Mouse (Mus musculus) hindbrain, embryonic 10.5 days (tissue): Measurements from ENCODE around the gene Zfp90. TPM values are rescaled to one million over a fixed set of nuclear protein-coding genes. Genes with fewer than 3 reads are reported as not detected.
"Not testable (repeated sequence)": the region's sequence is repeated elsewhere in the genome, so short reads cannot be mapped to it uniquely, and the experiment has no call there.

Experiments
- DNase-seq: peaks from one replicate; pipeline ENCODE4 v3.0.0-alpha.2; 2017; ENCODE audit warnings: low spot score
- H3K27ac ChIP-seq: fragments of 300-500 bp; sonication (generic); 2 replicates; pipeline ENCODE4 v1.5.1; 2016; ENCODE audit warnings: mild to moderate bottlenecking, moderate library complexity
- H3K27me3 ChIP-seq: fragments of 300-500 bp; sonication (generic); 2 replicates; pipeline ENCODE4 v1.6.1; 2016; ENCODE audit warnings: mild to moderate bottlenecking; ENCODE audit not compliant: poor library complexity, insufficient read depth, severe bottlenecking
- H3K36me3 ChIP-seq: fragments of 300-500 bp; sonication (generic); 2 replicates; pipeline ENCODE4 v1.6.1; 2016; ENCODE audit warnings: mild to moderate bottlenecking, moderate library complexity
- H3K4me1 ChIP-seq: fragments of 300-500 bp; sonication (generic); replicated peaks from 2 replicates; pipeline ENCODE4 v1.6.1; 2016; ENCODE audit warnings: mild to moderate bottlenecking
- H3K4me3 ChIP-seq: fragments of 300-500 bp; sonication (generic); 2 replicates; pipeline ENCODE4 v1.5.1; 2016; ENCODE audit warnings: mild to moderate bottlenecking, moderate library complexity
- H3K9me3 ChIP-seq: fragments of 300-500 bp; sonication (generic); 2 replicates; pipeline ENCODE4 v1.6.1; 2016; ENCODE audit warnings: mild to moderate bottlenecking, moderate library complexity
- WGBS: fragments of 180-500 bp; shearing (Covaris S2); methylation state at CpG from one replicate; pipeline ENCODE4 v1.1.7; 2016; 5-methylcytosine and 5-hydroxymethylcytosine counted together
- polyA plus RNA-seq: library from polyadenylated mRNA; unstranded; fragments of >200 nt; fragmentation: Nextera tagmentation; extraction: Ambion mirVana; gene quantifications from 2 replicates; pipeline ENCODE4 v1.2.1, GENCODE M21; 2016

The Zfp90 gene
- polyA plus RNA-seq, 1 experiment from 2014 or later = 26.1 TPM

DNA sequence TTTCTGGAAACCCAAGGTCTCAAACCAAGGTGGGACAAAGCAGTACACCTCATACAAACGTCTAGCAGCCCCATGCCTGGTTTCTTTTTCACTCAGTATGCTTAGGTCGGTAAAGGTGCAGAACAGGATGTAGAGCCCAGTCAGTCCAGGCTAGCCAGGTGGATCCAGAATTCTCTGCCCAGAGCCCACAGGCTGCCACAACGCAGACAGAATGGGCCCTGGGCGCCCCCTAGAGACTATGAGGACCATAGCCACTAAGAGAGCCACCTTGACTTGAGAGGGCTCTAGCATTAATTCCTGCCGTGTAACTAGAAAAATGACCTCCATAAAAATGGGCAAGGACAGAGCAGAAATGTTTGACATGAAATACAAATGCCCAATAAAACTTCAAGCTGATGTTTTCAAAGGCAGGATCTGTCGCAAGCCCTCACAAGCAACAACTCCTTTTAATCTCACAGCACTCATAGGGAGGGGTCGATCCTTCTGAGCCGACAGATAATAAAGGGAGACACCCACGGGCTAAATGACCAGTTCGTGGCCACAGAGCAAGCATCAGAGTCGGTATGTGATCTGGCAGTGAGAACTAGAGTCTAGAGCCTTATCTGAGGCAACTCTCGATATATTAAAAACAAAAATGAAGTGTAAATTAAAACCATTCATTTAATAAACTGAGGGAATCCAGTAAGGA is 11.7 kb upstream of the Zfp90 start:
- Histone ChIP-seq H3K36me3 (no peaks in the 10 kb centered on the region), H3K4me1 (peaks cover 31% of the 10 kb centered on the region), H3K9me3 (no peaks in the 10 kb centered on the region), H3K27me3 (no peaks in the 10 kb centered on the region), H3K27ac (no peak overlapping the region), H3K4me3 (no peak overlapping the region)
- 49% methylated on average over 12 of the region's 12 CpGs for WGBS
- peak; percentile 42 for DNase-seq

DNA sequence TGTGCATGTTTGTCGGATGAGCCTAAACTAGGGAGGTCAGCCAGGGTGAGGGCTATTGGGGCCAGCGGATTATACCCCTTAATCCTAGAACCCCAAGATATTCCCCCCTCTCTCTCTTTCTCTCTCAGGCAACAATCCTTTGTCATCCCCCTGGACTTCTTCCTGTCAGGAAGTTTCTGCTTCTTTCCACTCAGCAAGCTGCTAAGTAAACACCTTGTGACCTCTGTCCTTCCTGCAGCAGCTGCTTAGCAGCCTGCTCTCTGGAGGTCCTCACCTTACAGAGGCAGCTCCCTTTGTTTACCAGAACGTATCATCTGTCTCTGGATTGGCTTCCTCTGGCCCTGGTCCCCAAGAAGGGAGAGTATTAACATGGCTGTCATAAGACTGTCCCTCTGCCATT is 10.3 kb upstream of the Zfp90 start:
- 38% methylated on average over 3 of the region's 3 CpGs for WGBS
- no peaks in the 10 kb centered on the region for H3K9me3 ChIP-seq
- peaks cover 30% of the 10 kb centered on the region for H3K4me1 ChIP-seq
- peak overlapping the region; percentile 71 for H3K27ac ChIP-seq
- H3K27me3 ChIP-seq = no peaks in the 10 kb centered on the region
- no peaks in the 10 kb centered on the region for H3K36me3 ChIP-seq
- H3K4me3 ChIP-seq = no peak overlapping the region
- DNase-seq = peak; percentile 28

GRCm38 (mm10) chr8:106405810-106406209 is 9.3 kb upstream of the Zfp90 start:
- no peaks in the 10 kb centered on the region for H3K27me3 ChIP-seq
- DNase-seq = peak; percentile 32
- H3K27ac ChIP-seq = peak overlapping the region; percentile 79
- H3K9me3 ChIP-seq = no peaks in the 10 kb centered on the region
- 64% methylated on average over 16 of the region's 16 CpGs for WGBS
- H3K4me1 ChIP-seq = peaks cover 27% of the 10 kb centered on the region
- no peaks in the 10 kb centered on the region for H3K36me3 ChIP-seq
- H3K4me3 ChIP-seq = no peak overlapping the region

- H3K9me3 ChIP-seq = no peaks in the 10 kb centered on the region
Observed at GRCm38 (mm10) chr8:106410055-106410454, 5.1 kb upstream of the Zfp90 start.

DNA sequence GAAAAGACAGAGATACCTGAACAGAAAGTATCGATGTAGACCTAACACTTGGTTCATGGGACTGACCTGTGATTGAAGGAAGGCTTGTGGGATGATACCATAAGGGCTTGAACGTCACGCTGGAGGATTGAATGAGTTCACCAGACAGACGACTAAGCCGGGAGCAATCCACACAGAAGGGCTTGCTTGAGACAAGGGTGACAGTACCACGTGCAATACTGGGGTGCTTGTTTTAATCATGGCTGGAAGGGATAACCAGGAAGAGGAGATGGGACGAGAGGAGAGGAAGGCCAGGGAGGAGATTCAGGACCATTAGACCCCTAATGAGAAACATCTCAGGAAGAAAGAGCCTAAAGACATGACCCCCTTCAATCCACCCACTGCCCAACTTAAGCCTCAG is 4.6 kb upstream of the Zfp90 start:
- Histone ChIP-seq H3K36me3 (no peaks in the 10 kb centered on the region), H3K27me3 (no peaks in the 10 kb centered on the region)
- WGBS = 83% methylated on average over 7 of the region's 7 CpGs

More at GRCm38 (mm10) chr8:106410055-106410454, 5.1 kb upstream of the Zfp90 start:
- Histone ChIP-seq H3K36me3 (no peaks in the 10 kb centered on the region), H3K27me3 (no peaks in the 10 kb centered on the region), H3K4me3 (no peak overlapping the region), H3K27ac (no peak overlapping the region), H3K4me1 (peaks cover 37% of the 10 kb centered on the region)
- DNase-seq = no peak
- 74% methylated on average over 7 of the region's 7 CpGs for WGBS

DNA sequence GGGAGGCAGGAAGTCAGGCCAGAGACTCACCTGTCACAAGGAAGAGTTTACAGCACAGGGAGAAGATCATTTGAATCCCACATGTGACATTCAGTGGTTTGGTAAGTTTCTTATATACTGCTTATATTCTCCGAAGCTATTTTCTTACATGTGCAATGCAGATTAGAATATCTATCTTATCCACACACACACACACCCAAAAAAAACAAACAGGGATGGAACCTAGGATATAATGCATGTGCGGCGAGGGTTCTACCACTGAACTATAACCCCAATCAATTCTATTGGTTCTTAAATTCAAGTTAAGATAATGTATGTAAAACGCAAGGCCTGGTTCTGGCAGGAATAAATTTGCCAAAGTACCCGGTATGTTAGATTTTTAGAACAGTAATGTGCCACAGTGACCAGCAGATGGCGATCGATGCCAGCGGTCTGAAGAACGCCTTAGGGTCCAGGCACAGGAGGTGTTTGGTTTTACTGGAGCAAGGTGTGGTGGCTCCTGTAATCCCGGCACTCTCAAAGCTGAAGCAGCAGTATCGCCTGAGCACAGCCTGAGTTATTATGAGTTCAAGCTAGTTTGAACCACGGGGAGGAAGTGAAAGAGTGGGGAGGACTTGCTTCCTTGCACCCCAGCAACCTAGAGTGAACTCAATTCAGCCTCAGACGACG is 3.2 kb upstream of the Zfp90 start:
- WGBS = 23% methylated on average over 14 of the region's 14 CpGs
- Histone ChIP-seq H3K36me3 (0 out of 2 replicates have a peak, but pooled peaks cover under 1% of the 10 kb centered on the region), H3K27me3 (no peaks in the 10 kb centered on the region), H3K4me3 (no peak overlapping the region), H3K4me1 (peaks cover 42% of the 10 kb centered on the region), H3K9me3 (no peaks in the 10 kb centered on the region), H3K27ac (no peak overlapping the region)
- peak; percentile 56 for DNase-seq

More for the DNA sequence above, 4.6 kb upstream of the Zfp90 start:
- DNase-seq = no peak
- Histone ChIP-seq H3K4me3 (no peak overlapping the region), H3K27ac (no peak overlapping the region), H3K9me3 (no peaks in the 10 kb centered on the region), H3K4me1 (peaks cover 36% of the 10 kb centered on the region)

DNA sequence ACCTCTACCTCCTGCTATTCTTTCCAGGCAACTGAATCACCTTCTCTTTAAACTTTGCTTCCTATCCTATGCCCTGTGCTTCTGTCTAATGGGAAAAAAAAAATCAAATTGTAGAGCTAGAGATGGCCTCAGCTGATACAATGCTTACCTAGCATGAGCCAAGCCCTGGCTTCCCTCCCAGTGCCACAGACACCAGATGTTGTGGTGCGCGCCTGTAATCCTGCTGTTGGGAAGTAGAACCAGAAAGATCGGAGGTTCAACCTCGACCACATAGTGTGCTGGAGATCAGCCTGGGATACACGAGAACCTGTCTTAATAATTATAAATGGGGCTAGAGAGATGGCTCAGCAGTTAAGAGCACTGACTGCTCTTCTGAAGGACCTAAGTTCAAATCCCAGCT is 2.6 kb downstream of the Zfp90 start:
- Histone ChIP-seq H3K27ac (no peak overlapping the region), H3K27me3 (no peaks in the 10 kb centered on the region), H3K4me1 (peaks cover 31% of the 10 kb centered on the region), H3K4me3 (no peak overlapping the region), H3K36me3 (peaks cover 58% of the 10 kb centered on the region), H3K9me3 (peaks cover 35% of the 10 kb centered on the region)
- WGBS = 97% methylated on average over 5 of the region's 5 CpGs
- DNase-seq = no peak

DNA sequence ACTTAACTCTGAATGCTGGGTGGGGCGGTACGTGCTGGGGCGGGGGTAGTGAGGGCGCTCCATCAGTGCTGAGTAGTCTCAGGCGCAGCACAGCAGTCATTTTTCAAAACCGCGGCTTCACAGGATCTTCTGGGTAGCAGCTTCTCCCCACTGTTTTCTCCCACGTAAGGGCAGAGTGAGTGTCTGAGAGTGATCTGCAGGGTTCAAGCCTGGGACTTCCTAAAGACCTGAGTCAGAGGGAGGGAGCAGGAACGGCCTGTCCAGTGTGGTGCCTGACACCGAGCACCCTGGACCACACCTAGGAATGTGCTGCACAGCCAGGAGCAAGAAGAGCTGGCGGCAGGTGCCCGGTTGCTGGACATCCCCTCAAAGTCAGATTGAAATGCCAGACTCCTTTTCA is 16.0 kb downstream of the Zfp90 start:
- peaks cover 23% of the 10 kb centered on the region for H3K9me3 ChIP-seq
- H3K36me3 ChIP-seq = peaks cover 26% of the 10 kb centered on the region
- H3K4me1 ChIP-seq = 0 out of 2 replicates have a peak, but pooled peaks cover 3% of the 10 kb centered on the region
- DNase-seq = no peak
- no peak overlapping the region for H3K27ac ChIP-seq
- H3K4me3 ChIP-seq = no peak overlapping the region
- H3K27me3 ChIP-seq = peaks cover 20% of the 10 kb centered on the region
- WGBS = 30% methylated on average over 12 of the region's 12 CpGs

GRCm38 (mm10) chr8:106431952-106432351 is 16.8 kb downstream of the Zfp90 start:
- not testable (repeated sequence) for H3K27ac ChIP-seq, H3K4me1 ChIP-seq, H3K4me3 ChIP-seq, DNase-seq
- WGBS = 66% methylated on average over 10 of the region's 10 CpGs
- H3K9me3 ChIP-seq = peaks cover 14% of the 10 kb centered on the region
- H3K36me3 ChIP-seq = peaks cover 17% of the 10 kb centered on the region
- H3K27me3 ChIP-seq = peaks cover 20% of the 10 kb centered on the region

DNA sequence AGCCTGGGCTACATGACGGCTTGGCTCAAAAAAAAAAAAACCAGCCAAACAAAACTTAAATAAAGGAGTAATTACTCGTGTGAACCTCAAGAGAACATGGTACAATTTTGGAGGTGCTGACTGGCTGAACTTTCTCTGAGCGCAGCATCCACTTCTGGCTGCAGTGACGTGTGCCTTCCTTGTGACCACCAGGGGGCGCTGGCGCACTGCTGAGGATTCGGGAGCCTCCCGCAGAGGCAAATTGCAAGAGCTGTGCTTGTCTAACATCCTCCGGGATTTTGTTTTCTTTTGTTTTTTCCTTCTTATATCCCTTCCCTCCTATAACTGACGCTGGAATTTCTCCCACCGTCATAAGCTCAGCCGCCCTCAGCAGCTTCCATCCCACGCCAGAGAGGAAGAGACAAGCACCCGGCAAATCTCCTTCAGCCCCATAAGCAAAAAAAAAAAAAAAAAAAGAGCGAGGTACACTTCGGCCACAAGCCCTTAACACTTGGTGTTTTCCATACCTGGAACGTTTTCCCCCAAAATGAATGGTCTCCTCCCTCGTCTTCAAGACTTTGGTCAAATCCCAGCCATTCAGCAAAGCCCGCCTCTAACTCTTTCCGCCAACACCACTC is 17.9 kb downstream of the Zfp90 start:
- H3K27me3 ChIP-seq = peaks cover 20% of the 10 kb centered on the region
- H3K4me1 ChIP-seq = 0 out of 2 replicates have a peak, but pooled peaks cover 3% of the 10 kb centered on the region
- H3K9me3 ChIP-seq = peaks cover 3% of the 10 kb centered on the region; the same call in 1 of the 2 replicates
- H3K4me3 ChIP-seq = peak overlapping the region; percentile 42
- 13% methylated on average over 20 of the region's 20 CpGs for WGBS
- peak; percentile 86 for DNase-seq
- peaks cover 6% of the 10 kb centered on the region for H3K36me3 ChIP-seq
- H3K27ac ChIP-seq = no peak overlapping the region

DNA sequence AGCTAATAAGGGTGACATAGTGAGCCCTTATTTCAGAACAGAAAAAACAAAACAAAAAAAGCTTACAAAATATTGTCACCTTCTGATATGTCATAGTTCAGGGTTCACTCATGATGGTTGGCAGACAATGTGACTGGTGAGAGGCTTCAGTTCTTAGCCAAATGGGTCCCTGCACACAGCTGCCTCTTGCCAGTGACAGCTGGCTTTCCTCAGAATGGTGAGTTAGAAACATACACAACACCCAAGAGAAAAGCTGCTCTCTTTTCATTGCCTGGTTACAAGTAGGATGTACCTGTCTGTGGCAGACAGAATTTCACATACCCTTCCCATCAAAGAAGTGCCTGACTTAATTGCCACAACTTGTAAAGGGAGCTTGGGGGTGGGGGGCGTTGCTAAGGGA is 18.5 kb downstream of the Zfp90 start:
- no peak for DNase-seq
- Histone ChIP-seq H3K27me3 (peaks cover 20% of the 10 kb centered on the region), H3K36me3 (0 out of 2 replicates have a peak, but pooled peaks cover 4% of the 10 kb centered on the region), H3K4me3 (no peak overlapping the region), H3K9me3 (no peaks in the 10 kb centered on the region), H3K27ac (no peak overlapping the region), H3K4me1 (0 out of 2 replicates have a peak, but pooled peaks cover 4% of the 10 kb centered on the region)
- WGBS = 56% methylated on average over 1 of the region's 1 CpGs

- 0 out of 2 replicates have a peak, but pooled peaks cover 4% of the 10 kb centered on the region for H3K27me3 ChIP-seq
- 88% methylated on average over 3 of the region's 3 CpGs for WGBS
Observed at GRCm38 (mm10) chr8:106437781-106438180, 22.7 kb downstream of the Zfp90 start.

DNA sequence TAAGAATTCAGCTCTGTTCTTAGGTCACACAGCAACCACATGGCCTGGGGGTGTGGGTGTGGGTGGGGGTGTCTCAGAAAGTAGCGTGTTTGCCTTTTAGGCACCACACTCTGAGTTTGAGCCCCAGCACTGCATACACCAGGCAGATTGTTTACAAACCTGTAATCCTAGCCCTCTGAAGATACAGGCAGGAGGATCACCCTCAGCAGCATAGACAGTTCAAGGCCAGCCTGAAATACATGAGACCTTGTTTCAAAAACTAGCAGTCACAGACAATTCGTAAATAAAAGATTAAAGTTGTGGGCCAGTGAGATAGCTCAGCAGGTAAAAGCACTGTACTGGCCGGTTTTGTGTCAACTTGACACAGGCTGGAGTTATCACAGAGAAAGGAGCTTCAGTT is 25.0 kb downstream of the Zfp90 start:
- Histone ChIP-seq H3K36me3 (no peaks in the 10 kb centered on the region), H3K9me3 (no peaks in the 10 kb centered on the region), H3K4me3 (no peak overlapping the region), H3K27me3 (no peaks in the 10 kb centered on the region), H3K4me1 (0 out of 2 replicates have a peak, but pooled peaks cover 4% of the 10 kb centered on the region), H3K27ac (no peak overlapping the region)
- DNase-seq = no peak
- 85% methylated on average over 3 of the region's 3 CpGs for WGBS

More at GRCm38 (mm10) chr8:106437781-106438180, 22.7 kb downstream of the Zfp90 start:
- Histone ChIP-seq H3K4me3 (no peak overlapping the region), H3K4me1 (0 out of 2 replicates have a peak, but pooled peaks cover 4% of the 10 kb centered on the region), H3K9me3 (no peaks in the 10 kb centered on the region), H3K27ac (no peak overlapping the region), H3K36me3 (no peaks in the 10 kb centered on the region)
- no peak for DNase-seq
